Mouse (Mus musculus) neural tube, postnatal 0 days (tissue): Measurements from ENCODE around the gene Pus7l. TPM values are rescaled to one million over a fixed set of nuclear protein-coding genes. Genes with fewer than 3 reads are reported as not detected.

Source experiments
- polyA plus RNA-seq: library from polyadenylated mRNA; unstranded; fragments of >200 nt; fragmentation: Nextera tagmentation; extraction: Ambion mirVana; gene quantifications from 2 replicates; pipeline ENCODE4 v1.2.1, GENCODE M21; 2015

The Pus7l gene
- polyA plus RNA-seq, result 5.7 and 5.9 TPM in 2 replicates

GRCm38 (mm10) chr15:94543409-94544051 lies at the start of gene Pus7l, which contains the start of gene Irak4:
Gene Pus7l (minus strand): TSS chr15:94543547.
Gene Irak4 (plus strand): TSS chr15:94543643.

GRCm38 (mm10) chr15:94589219-94590075 lies 46.1 kb upstream of the Pus7l start, which contains the start of gene Twf1:
Gene Twf1 (minus strand): TSS chr15:94589889.

Other genes starting within 250 kb of the Pus7l start
- 7.9 and 8.1 TPM in 2 replicates for gene Adamts20, start 78.1 kb downstream of the Pus7l start, polyA plus RNA-seq
- gene Irak4, start 96 bp upstream of the Pus7l start, polyA plus RNA-seq, result 2.0 and 2.2 TPM in 2 replicates
- gene Twf1, start 46.3 kb upstream of the Pus7l start, polyA plus RNA-seq, result 72.4 and 73.0 TPM in 2 replicates
- gene Tmem117, start 85.7 kb upstream of the Pus7l start, polyA plus RNA-seq, result 26.0 and 27.0 TPM in 2 replicates